Mouse (Mus musculus) forebrain, embryonic 16.5 days (tissue): ENCODE measurements around the gene Park7. TPM values are rescaled to one million over a fixed set of nuclear protein-coding genes. Genes with fewer than 3 reads are reported as not detected.

ENCODE experiments used
- ATAC-seq: fragments of 200-750 bp; cut with Nextera tagmentation; 2 replicates; pipeline ENCODE4 v1.8.0; 2017; ENCODE audit warnings: mild to moderate bottlenecking, moderate library complexity
- H3K27ac ChIP-seq: fragments of 300-500 bp; sonication (generic); 2 replicates; pipeline ENCODE4 v1.5.1; 2014; ENCODE audit warnings: low read length, control low read depth
- H3K27me3 ChIP-seq: fragments of 300-500 bp; sonication (generic); replicated peaks from 2 replicates; pipeline ENCODE4 v1.6.1; 2014; ENCODE audit warnings: low read length; ENCODE audit not compliant: control insufficient read depth, insufficient read depth
- H3K36me3 ChIP-seq: fragments of 300-500 bp; sonication (generic); 2 replicates; pipeline ENCODE4 v1.6.1; 2014; ENCODE audit not compliant: control insufficient read depth, insufficient read depth
- H3K4me1 ChIP-seq: fragments of 300-500 bp; sonication (generic); replicated peaks from 2 replicates; pipeline ENCODE4 v1.6.1; 2014; ENCODE audit warnings: low read length; ENCODE audit not compliant: control insufficient read depth, insufficient read depth
- H3K4me2 ChIP-seq: fragments of 300-500 bp; sonication (generic); 2 replicates; pipeline ENCODE4 v1.6.1; 2014; ENCODE audit warnings: mild to moderate bottlenecking, low read length, control low read depth
- H3K4me3 ChIP-seq: fragments of 300-500 bp; sonication (generic); replicated peaks from 2 replicates; pipeline ENCODE4 v1.5.1; 2014; ENCODE audit warnings: mild to moderate bottlenecking, low read length, control low read depth
- H3K9ac ChIP-seq: fragments of 300-500 bp; sonication (generic); replicated peaks from 2 replicates; pipeline ENCODE4 v1.6.1; 2014; ENCODE audit warnings: low read depth, low read length, control low read depth
- H3K9me3 ChIP-seq: fragments of 300-500 bp; sonication (generic); 2 replicates; pipeline ENCODE4 v1.6.1; 2016; ENCODE audit warnings: low read length; ENCODE audit not compliant: control insufficient read depth
- WGBS: fragments of 180-500 bp; shearing (Covaris S2); extraction: QIAGEN DNeasy Blood & Tissue Kit; methylation state at CpG from one replicate; pipeline ENCODE4 v1.1.7; 2014; 5-methylcytosine and 5-hydroxymethylcytosine counted together
- polyA plus RNA-seq: library from polyadenylated mRNA; unstranded; fragments of >200 nt; fragmentation: Nextera tagmentation; extraction: Ambion mirVana; gene quantifications from 2 replicates; pipeline ENCODE4 v1.2.1, GENCODE M21; 2015

Gene Park7
- polyA plus RNA-seq, 1 experiment from 2014 or later = 370 TPM

- no peak for ATAC-seq
- 94% methylated on average over 12 of the region's 12 CpGs for WGBS
- Histone ChIP-seq H3K4me3 (no peak overlapping the region), H3K9ac (no peak overlapping the region), H3K9me3 (no peaks in the 10 kb centered on the region), H3K36me3 (peaks cover 35% of the 10 kb centered on the region), H3K27ac (no peak overlapping the region), H3K27me3 (no peaks in the 10 kb centered on the region), H3K4me1 (no peaks in the 10 kb centered on the region), H3K4me2 (no peak overlapping the region)
Measured at GRCm38 (mm10) chr4:150902062-150902461, 12.2 kb downstream of the Park7 start.

GRCm38 (mm10) chr4:150901651-150902050 lies 12.6 kb downstream of the Park7 start:
- 49% methylated on average over 9 of the region's 9 CpGs for WGBS
- peaks cover 35% of the 10 kb centered on the region for H3K36me3 ChIP-seq
- no peaks in the 10 kb centered on the region for H3K9me3 ChIP-seq

GRCm38 (mm10) chr4:150900486-150900885 lies 13.8 kb downstream of the Park7 start:
- Histone ChIP-seq H3K4me1 (no peaks in the 10 kb centered on the region), H3K4me3 (no peak overlapping the region), H3K9ac (no peak overlapping the region), H3K4me2 (no peak overlapping the region), H3K27ac (no peak overlapping the region), H3K36me3 (peaks cover 35% of the 10 kb centered on the region), H3K27me3 (no peaks in the 10 kb centered on the region), H3K9me3 (no peaks in the 10 kb centered on the region)
- no peak for ATAC-seq
- WGBS = 94% methylated on average over 13 of the region's 13 CpGs

More at GRCm38 (mm10) chr4:150901651-150902050, 12.6 kb downstream of the Park7 start:
- H3K4me1 ChIP-seq = no peaks in the 10 kb centered on the region
- no peak overlapping the region for H3K4me3 ChIP-seq
- H3K27ac ChIP-seq = no peak overlapping the region
- ATAC-seq = no peak
- H3K27me3 ChIP-seq = no peaks in the 10 kb centered on the region
- no peak overlapping the region for H3K9ac ChIP-seq
- no peak overlapping the region for H3K4me2 ChIP-seq

- H3K36me3 ChIP-seq = peaks cover 30% of the 10 kb centered on the region
- 66% methylated on average over 13 of the region's 13 CpGs for WGBS
- H3K4me2 ChIP-seq = no peak overlapping the region
- no peak overlapping the region for H3K9ac ChIP-seq
- no peaks in the 10 kb centered on the region for H3K27me3 ChIP-seq
- no peaks in the 10 kb centered on the region for H3K9me3 ChIP-seq
- H3K4me3 ChIP-seq = no peak overlapping the region
- no peak overlapping the region for H3K27ac ChIP-seq
- ATAC-seq = peak; percentile 59
- H3K4me1 ChIP-seq = no peaks in the 10 kb centered on the region
Measured at GRCm38 (mm10) chr4:150898716-150899365, 15.4 kb downstream of the Park7 start.

- no peak overlapping the region for H3K27ac ChIP-seq
- peaks cover 18% of the 10 kb centered on the region; the same call in 1 of the 2 replicates for H3K36me3 ChIP-seq
- H3K27me3 ChIP-seq = no peaks in the 10 kb centered on the region
- no peak overlapping the region for H3K4me3 ChIP-seq
- H3K4me2 ChIP-seq = no peak overlapping the region
- no peak overlapping the region for H3K9ac ChIP-seq
- no peaks in the 10 kb centered on the region for H3K4me1 ChIP-seq
- 95% methylated on average over 26 of the region's 26 CpGs for WGBS
- ATAC-seq = no peak
- H3K9me3 ChIP-seq = no peaks in the 10 kb centered on the region
Measured at GRCm38 (mm10) chr4:150896896-150897624, 17.2 kb downstream of the Park7 start.

- ATAC-seq = no peak
- WGBS = 78% methylated on average over 8 of the region's 8 CpGs
- Histone ChIP-seq H3K36me3 (peaks cover 6% of the 10 kb centered on the region; the same call in 1 of the 2 replicates), H3K9ac (no peak overlapping the region), H3K27me3 (no peaks in the 10 kb centered on the region), H3K27ac (no peak overlapping the region), H3K9me3 (no peaks in the 10 kb centered on the region), H3K4me3 (no peak overlapping the region), H3K4me2 (no peak overlapping the region), H3K4me1 (no peaks in the 10 kb centered on the region)
Measured at GRCm38 (mm10) chr4:150894718-150895501, 19.3 kb downstream of the Park7 start.

- Histone ChIP-seq H3K27ac (no peak overlapping the region), H3K4me3 (no peak overlapping the region), H3K9me3 (no peaks in the 10 kb centered on the region), H3K9ac (no peak overlapping the region), H3K4me2 (no peak overlapping the region), H3K36me3 (no peaks in the 10 kb centered on the region), H3K4me1 (no peaks in the 10 kb centered on the region; the same call in 1 of the 2 replicates), H3K27me3 (no peaks in the 10 kb centered on the region)
- 85% methylated on average over 5 of the region's 5 CpGs for WGBS
- ATAC-seq = no peak
Measured at GRCm38 (mm10) chr4:150891308-150891707, 22.9 kb downstream of the Park7 start.

GRCm38 (mm10) chr4:150889955-150890315 lies 24.3 kb downstream of the Park7 start:
- WGBS = 46% methylated on average over 13 of the region's 13 CpGs
- H3K4me1 ChIP-seq = no peaks in the 10 kb centered on the region; the same call in 1 of the 2 replicates
- no peak overlapping the region for H3K4me3 ChIP-seq
- H3K27me3 ChIP-seq = no peaks in the 10 kb centered on the region
- no peak overlapping the region for H3K27ac ChIP-seq
- H3K4me2 ChIP-seq = no peak overlapping the region
- ATAC-seq = no peak
- H3K36me3 ChIP-seq = no peaks in the 10 kb centered on the region
- no peaks in the 10 kb centered on the region for H3K9me3 ChIP-seq
- H3K9ac ChIP-seq = no peak overlapping the region

- no peak overlapping the region for H3K27ac ChIP-seq
- H3K4me2 ChIP-seq = no peak overlapping the region
- WGBS = 44% methylated on average over 20 of the region's 20 CpGs
- H3K9ac ChIP-seq = no peak overlapping the region
- no peaks in the 10 kb centered on the region for H3K27me3 ChIP-seq
- H3K4me1 ChIP-seq = no peaks in the 10 kb centered on the region; the same call in 1 of the 2 replicates
- no peaks in the 10 kb centered on the region for H3K9me3 ChIP-seq
- H3K36me3 ChIP-seq = no peaks in the 10 kb centered on the region
- no peak for ATAC-seq
- H3K4me3 ChIP-seq = no peak overlapping the region
Measured at GRCm38 (mm10) chr4:150889273-150889954, 24.8 kb downstream of the Park7 start.
